Mouse (Mus musculus) bone marrow, adult 2 months (tissue): ENCODE measurements around the gene Dnah12. TPM values are rescaled to one million over a fixed set of nuclear protein-coding genes. Genes with fewer than 3 reads are reported as not detected.
A peak's percentile ranks its signal among the peaks of the same experiment; 100 is the strongest.

Source experiments
- H3K27ac ChIP-seq: fragments of 200-500 bp; 2 replicates; pipeline ENCODE4 v1.5.1; 2012; ENCODE audit warnings: low read depth, mild to moderate bottlenecking, control low read depth, inconsistent platforms, low read length; ENCODE audit not compliant: control insufficient read depth, poor library complexity, insufficient read depth
- H3K4me1 ChIP-seq: fragments of 200-500 bp; 2 replicates; pipeline ENCODE4 v1.6.1; 2011; ENCODE audit warnings: low read length; ENCODE audit not compliant: control insufficient read depth, insufficient read depth
- H3K4me3 ChIP-seq: fragments of 200-500 bp; replicated peaks from 2 replicates; pipeline ENCODE3; 2011; ENCODE audit warnings: mild to moderate bottlenecking, low read depth, low read length, control low read depth; ENCODE audit not compliant: control insufficient read depth
- CTCF ChIP-seq: fragments of 200-500 bp; IDR thresholded peaks from 2 replicates; pipeline ENCODE4 v1.5.1; 2011; ENCODE audit warnings: low read length, control low read depth; ENCODE audit not compliant: control insufficient read depth, insufficient read depth
- POLR2A ChIP-seq: fragments of 200-500 bp; IDR thresholded peaks from 2 replicates; pipeline ENCODE4 v1.6.1; 2011; ENCODE audit warnings: low read depth, mild to moderate bottlenecking, control low read depth, low read length, borderline replicate concordance; ENCODE audit not compliant: control insufficient read depth
- WGBS: fragments of 180-500 bp; shearing (Covaris S2); methylation state at CpG from one replicate; pipeline ENCODE4 v1.1.7; 2018; 5-methylcytosine and 5-hydroxymethylcytosine counted together
- polyA plus RNA-seq: library from polyadenylated mRNA; stranded (reverse); fragments of >200 nt; gene quantifications from 2 replicates; pipeline ENCODE4 v1.2.4, GENCODE M21; 2011; ENCODE audit warnings: low replicate concordance; ENCODE audit not compliant: missing spikeins, insufficient read depth, insufficient read length

Dnah12 gene
- polyA plus RNA-seq, 1 experiment, result 0.25 TPM

- TF ChIP-seq CTCF (no peak), POLR2A (no peak)
- Histone ChIP-seq H3K4me1 (no peaks in the 10 kb centered on the region), H3K4me3 (no peak overlapping the region), H3K27ac (no peak overlapping the region)
- 73% methylated on average over 2 of the region's 2 CpGs for WGBS
Observed at GRCm38 (mm10) chr14:26813871-26814270, 120.8 kb downstream of the Dnah12 start.

GRCm38 (mm10) chr14:26814908-26815307 lies 121.8 kb downstream of the Dnah12 start:
- TF ChIP-seq POLR2A, result no peak
- no peak for TF ChIP-seq CTCF
- Histone ChIP-seq H3K27ac (no peak overlapping the region), H3K4me1 (no peaks in the 10 kb centered on the region), H3K4me3 (no peak overlapping the region)
- WGBS, result 57% methylated on average over 3 of the region's 3 CpGs

- WGBS, result 40% methylated on average over 4 of the region's 4 CpGs
- no peak overlapping the region for H3K4me3 ChIP-seq
- TF ChIP-seq POLR2A, result no peak
- TF ChIP-seq CTCF, result no peak
Observed at GRCm38 (mm10) chr14:26816785-26817184, 123.7 kb downstream of the Dnah12 start.

GRCm38 (mm10) chr14:26826020-26826419 lies 132.9 kb downstream of the Dnah12 start:
- TF ChIP-seq CTCF (no peak), POLR2A (no peak)
- no peak overlapping the region for H3K27ac ChIP-seq
- 27% methylated on average over 2 of the region's 2 CpGs for WGBS
- no peak overlapping the region for H3K4me3 ChIP-seq
- H3K4me1 ChIP-seq, result no peaks in the 10 kb centered on the region

More at GRCm38 (mm10) chr14:26816785-26817184, 123.7 kb downstream of the Dnah12 start:
- Histone ChIP-seq H3K4me1 (no peaks in the 10 kb centered on the region), H3K27ac (no peak overlapping the region)

- no peak overlapping the region for H3K27ac ChIP-seq
- H3K4me1 ChIP-seq, result no peaks in the 10 kb centered on the region
- TF ChIP-seq CTCF (no peak), POLR2A (no peak)
- WGBS, result 48% methylated on average over 8 of the region's 8 CpGs
- H3K4me3 ChIP-seq, result no peak overlapping the region
Observed at GRCm38 (mm10) chr14:26853053-26853452, 160.0 kb downstream of the Dnah12 start.

- H3K4me1 ChIP-seq, result no peaks in the 10 kb centered on the region
- no peak overlapping the region for H3K27ac ChIP-seq
- WGBS, result 77% methylated on average over 2 of the region's 2 CpGs
- TF ChIP-seq POLR2A (no peak), CTCF (no peak)
- no peak overlapping the region for H3K4me3 ChIP-seq
Observed at GRCm38 (mm10) chr14:26854066-26854465, 161.0 kb downstream of the Dnah12 start.

- Histone ChIP-seq H3K27ac (no peak overlapping the region), H3K4me3 (no peak overlapping the region), H3K4me1 (no peaks in the 10 kb centered on the region; the same call in 1 of the 2 replicates)
- TF ChIP-seq CTCF (no peak), POLR2A (no peak)
- WGBS, result 17% methylated on average over 2 of the region's 2 CpGs
Observed at GRCm38 (mm10) chr14:26858364-26858763, 165.3 kb downstream of the Dnah12 start.

- H3K4me3 ChIP-seq, result no peak overlapping the region
- H3K27ac ChIP-seq, result no peak overlapping the region
- H3K4me1 ChIP-seq, result no peaks in the 10 kb centered on the region; the same call in 1 of the 2 replicates
- TF ChIP-seq CTCF (no peak), POLR2A (no peak)
- WGBS, result 84% methylated on average over 3 of the region's 3 CpGs
Observed at GRCm38 (mm10) chr14:26859024-26859423, 165.9 kb downstream of the Dnah12 start.

- 74% methylated on average over 9 of the region's 9 CpGs for WGBS
Observed at GRCm38 (mm10) chr14:26867356-26867755, 174.3 kb downstream of the Dnah12 start.

GRCm38 (mm10) chr14:26868299-26868698 lies 175.2 kb downstream of the Dnah12 start:
- no peak overlapping the region for H3K4me3 ChIP-seq
- TF ChIP-seq POLR2A (no peak), CTCF (no peak)
- H3K27ac ChIP-seq, result no peak overlapping the region
- H3K4me1 ChIP-seq, result no peaks in the 10 kb centered on the region
- WGBS, result 85% methylated on average over 5 of the region's 5 CpGs

More at GRCm38 (mm10) chr14:26867356-26867755, 174.3 kb downstream of the Dnah12 start:
- no peak overlapping the region for H3K27ac ChIP-seq
- H3K4me1 ChIP-seq, result no peaks in the 10 kb centered on the region
- H3K4me3 ChIP-seq, result no peak overlapping the region
- TF ChIP-seq POLR2A, result no peak
- 0 out of 2 replicates have a peak, but pooled peaks have one; percentile 18 for TF ChIP-seq CTCF
